Mouse (Mus musculus): ENCODE data around the gene Taf1b.
"Not testable (repeated sequence)": the region's sequence is repeated elsewhere in the genome, so short reads cannot be mapped to it uniquely, and the experiment has no call there.

The Taf1b gene

DNA sequence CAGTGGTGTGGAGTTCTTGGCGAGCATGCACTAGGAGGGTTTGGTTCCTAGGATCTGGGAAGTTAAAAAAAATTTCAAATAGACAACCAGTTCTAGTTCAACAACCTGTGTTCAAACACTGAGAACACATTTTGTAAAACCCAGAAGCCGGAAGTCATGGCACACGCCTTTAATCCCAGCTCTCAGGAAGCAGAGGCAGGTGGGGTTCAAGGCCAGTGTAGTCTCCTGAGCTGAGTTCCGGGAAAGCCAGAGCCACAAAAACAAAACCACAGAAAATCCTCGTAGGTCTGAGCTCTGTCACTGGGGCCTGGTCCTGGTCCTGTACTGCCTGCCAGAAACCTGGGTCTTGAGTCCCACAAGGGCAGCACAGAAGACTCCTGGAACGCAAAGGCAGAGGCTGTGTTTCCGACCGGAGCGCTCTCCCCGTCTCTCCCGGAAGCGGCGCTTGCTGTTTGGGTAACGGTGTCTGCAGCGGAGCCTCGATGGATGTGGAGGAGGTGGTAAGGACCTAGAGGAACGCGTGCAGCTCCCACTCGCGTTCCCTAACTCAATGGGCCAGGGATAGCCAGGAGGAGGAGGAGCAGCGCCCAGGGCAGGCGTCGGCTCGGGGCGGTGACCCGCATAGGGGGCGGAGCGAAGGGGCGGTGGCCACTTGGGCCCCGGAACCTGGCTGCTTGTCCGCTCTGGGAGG lies at the start of gene Taf1b:
TSS of gene Taf1b (plus strand) at position 210 of the 691 bp plus-strand sequence.
- peak; percentile 63 to 77 for DNase-seq (ENCODE audit: low spot score in 2 of 2)

DNA sequence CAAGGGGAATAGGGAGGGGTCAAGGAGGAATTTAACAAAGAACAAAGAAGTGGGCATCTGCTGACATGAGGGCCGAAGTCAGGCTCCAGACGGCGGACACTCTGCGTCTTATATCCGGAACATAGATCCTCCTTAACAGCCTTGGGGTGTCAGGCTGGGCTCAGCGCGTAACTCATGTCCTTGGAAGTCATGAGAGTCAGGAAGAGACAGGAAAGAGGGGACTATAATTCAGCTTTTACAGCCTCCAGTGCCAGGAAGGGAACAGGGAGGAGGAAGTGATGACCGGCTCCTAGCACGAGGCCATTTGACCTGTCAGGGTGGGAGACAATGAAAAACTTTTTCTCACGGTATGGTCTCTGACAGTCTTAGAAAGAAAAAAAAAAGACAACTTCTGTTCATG lies 37.8 kb upstream of the Taf1b start:
- DNase-seq (ENCODE audit: low spot score in 2 of 2): no peak

DNA sequence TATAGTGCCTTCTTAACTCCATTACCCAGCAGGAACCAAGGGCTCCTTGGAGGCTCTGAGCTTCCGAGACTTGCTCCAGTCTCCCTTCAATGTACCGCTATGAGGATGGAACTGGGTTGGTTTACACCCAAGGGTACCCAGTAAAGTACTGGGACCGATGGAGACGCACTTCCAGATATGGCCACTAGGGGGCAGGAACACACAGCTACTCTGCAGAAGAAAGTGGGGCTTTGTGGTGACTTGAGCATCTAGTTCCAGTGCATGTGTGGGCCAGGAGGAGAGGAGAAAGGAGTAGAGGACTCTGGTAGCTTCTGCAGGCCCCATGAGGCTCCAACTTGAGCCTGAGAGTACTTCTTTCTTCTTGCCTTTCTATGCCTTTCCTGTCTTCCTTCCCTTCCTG lies 36.0 kb upstream of the Taf1b start:
- DNase-seq (ENCODE audit: low spot score in 2 of 2): not testable (repeated sequence)

DNA sequence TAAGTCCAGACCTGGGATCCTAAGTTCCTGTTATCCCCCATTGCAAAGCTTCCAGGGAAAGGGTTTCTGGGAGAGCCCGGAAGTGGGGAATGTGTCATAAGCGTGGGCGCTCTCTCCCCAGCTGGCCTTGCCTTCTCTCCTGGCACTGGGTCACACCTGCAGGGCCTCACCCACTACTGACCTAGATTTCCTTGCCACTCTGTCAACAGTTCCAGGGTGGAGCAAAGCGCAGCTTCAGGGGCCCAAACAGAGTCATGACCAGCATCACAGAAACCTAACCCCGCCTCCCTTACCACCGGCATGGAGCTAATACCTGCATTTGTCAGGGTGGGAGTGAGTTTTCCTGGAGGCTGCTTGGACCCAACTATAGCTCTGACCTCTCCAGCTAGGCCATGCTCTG lies 34.7 kb upstream of the Taf1b start:
- not testable (repeated sequence) for DNase-seq (ENCODE audit: low spot score in 2 of 2)

DNA sequence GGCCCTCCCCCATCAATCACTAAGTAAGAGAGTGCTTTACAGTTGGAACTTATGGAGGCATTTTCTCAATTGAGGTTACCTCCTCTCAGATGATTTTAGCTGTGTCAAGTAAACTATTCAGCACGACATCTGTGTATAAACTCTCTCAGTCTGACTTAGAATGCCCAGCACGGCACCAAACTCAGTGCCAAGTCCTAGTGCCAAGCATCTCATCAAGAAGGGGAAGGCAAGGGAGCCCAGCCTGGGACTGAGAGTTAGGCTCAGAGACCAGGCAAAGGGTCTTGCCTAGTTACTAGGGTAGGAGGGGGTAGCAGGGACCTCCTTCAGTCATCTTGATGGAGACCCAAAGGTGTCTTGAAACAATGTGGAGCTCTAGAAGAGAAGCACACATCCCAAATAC lies 29.2 kb upstream of the Taf1b start:
- DNase-seq (ENCODE audit: low spot score in 2 of 2): no peak

DNA sequence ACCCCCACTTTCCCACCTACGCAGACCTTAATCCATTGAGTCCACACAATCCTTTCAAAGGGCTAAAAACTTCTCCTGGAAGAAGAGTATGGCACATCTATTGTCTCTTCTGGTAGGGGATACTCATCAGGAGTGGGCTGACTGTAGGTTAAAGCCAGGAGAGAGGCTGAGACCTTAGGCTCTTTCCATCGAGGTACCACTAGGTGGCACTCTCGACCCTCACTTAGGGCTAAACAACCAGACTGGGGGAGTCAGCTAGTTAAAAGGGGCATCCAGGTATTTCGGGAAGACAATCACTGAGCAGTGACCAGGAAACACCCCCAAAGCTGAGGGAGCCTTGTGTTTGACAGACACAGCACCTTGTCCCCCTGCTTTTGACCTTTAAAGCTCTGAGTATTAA lies 27.2 kb upstream of the Taf1b start:
- DNase-seq (ENCODE audit: low spot score in 2 of 2): peak in 1 of 2 experiments; percentile 22

DNA sequence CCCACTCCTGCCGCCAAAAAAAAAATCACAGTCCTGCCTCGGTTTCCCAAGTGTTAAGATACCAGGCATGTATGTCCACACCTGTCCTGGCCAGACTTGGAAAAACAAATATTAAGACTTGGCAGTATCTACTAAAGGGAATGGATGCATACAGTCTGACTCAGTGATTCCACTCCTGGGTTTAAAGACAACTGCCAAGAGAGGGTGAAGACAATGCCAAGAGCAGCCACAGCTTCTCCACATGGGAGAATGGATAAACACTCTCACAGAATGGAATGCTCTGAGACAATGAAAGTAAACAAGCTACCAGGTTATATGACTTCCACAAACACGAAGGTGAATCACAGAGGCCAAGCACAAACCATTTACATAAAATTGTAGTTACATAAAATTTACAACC lies 24.9 kb upstream of the Taf1b start:
- DNase-seq (ENCODE audit: low spot score in 2 of 2): no peak

DNA sequence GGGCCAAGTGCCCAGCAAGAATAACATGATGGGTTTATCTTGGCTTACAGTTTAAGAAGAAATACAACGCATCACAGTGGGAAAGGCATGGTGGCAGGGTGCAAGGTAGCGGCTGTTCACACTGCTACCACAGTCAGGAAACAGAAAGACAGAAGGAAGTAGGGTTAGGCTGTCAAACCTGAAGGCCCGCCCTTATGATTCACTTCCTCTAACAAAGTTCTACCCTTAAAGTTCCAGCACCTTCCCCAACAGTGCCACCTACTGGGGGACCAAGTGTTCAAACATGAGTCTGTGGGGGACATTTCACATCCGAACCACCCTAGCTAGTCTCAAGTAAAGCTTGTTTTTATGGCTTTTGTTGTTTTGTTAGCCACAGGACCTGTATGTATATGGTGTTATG lies 13.2 kb upstream of the Taf1b start:
- DNase-seq (ENCODE audit: low spot score in 2 of 2): no peak

DNA sequence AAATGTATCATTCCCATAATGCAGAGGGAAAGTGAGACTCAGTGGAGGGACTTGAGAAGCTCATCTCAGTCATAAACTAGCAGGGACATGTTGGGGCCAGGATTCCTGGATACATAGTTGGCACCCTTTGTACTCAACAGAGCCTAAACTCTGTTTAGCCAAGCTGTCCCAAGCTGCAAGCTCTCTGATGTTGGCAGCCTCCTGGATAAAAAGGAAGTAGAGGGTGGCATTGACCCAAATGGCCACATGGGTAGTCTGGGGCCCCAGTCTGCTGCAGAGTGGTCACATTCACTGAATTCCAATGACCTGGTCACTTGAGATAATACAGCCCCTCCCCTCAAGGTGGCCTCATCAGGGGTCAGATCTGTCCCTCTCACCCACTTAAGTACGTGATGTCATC lies 11.3 kb upstream of the Taf1b start:
- DNase-seq (ENCODE audit: low spot score in 2 of 2): no peak

DNA sequence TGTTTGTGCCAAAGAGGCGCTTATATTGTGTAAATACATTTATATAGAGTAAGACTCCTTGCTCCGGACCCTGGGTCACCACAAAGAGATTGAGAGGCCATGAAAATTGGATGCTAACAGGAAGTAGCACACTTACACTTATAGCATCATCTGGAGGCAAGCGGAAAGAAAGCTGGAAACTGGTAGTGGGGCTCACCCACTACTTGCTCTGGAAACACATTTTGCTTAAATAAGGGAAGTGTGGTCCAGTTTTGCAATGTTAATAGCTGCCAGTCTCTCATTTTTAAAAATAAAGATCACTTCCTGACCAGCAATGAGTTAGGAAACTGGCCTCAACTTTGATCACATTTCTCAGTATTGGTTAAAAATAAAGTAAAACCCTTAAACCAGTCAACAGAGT lies 5.7 kb upstream of the Taf1b start:
- not testable (repeated sequence) for DNase-seq (ENCODE audit: low spot score in 2 of 2)

DNA sequence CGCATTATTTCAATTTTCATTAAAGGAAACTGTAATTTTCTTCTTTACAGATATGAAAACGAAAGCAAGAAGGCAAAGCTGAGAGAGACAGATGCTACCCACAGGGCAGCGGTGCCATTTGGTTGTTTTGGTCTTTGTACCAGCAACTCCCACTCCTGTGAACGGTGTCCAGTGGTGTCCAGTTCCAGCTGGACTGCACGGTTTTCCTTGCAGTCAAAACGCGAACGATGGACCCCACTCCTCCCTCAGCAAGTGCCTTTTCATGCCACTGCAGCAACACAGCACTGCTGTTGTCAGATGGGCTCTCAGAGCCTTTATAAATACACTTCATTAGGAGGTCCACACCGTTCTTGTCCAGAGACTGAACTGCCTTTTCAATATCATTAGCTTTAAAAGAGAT lies 5.1 kb upstream of the Taf1b start:
- DNase-seq (ENCODE audit: low spot score in 2 of 2): no peak

DNA sequence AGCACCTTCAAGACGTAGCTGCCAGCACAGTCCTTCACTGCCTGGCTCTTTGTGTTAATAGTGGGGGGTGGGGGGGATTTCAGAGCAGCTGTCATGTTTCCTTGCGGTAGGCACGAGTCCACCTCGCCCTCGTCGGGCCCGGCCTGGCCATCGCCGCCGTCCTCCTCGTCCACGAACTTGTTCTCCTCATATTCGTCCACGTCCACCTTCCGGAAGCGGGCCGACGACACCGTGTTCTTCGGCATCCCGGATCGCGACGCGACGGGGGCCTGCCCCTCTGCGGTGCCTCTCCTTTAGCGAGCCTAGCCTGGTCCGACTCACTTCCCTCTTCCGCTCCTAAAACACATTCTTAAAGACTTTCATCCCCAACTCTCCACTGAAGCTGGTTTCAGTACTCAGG lies 4.7 kb upstream of the Taf1b start:
- no peak for DNase-seq (ENCODE audit: low spot score in 2 of 2)

DNA sequence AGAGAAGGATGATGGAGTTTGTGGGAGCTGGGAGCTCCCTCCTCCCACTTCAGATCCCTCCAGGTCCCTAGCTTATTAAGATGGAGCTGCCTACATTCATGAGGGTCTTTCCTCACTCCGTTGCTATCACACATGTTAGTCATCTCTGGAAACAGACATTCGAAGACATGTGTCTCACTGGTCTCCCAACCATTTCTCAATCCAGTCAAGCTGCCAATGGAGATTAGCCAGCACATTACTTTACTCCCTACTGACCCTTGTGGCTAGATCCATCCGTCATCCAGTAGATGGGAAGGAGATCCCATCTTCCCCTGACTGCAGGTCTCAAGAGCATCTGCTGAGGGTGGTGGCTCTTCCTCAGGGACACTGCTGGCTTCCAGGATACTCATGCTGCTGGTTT lies 3.4 kb upstream of the Taf1b start:
- DNase-seq (ENCODE audit: low spot score in 2 of 2): not testable (repeated sequence)

DNA sequence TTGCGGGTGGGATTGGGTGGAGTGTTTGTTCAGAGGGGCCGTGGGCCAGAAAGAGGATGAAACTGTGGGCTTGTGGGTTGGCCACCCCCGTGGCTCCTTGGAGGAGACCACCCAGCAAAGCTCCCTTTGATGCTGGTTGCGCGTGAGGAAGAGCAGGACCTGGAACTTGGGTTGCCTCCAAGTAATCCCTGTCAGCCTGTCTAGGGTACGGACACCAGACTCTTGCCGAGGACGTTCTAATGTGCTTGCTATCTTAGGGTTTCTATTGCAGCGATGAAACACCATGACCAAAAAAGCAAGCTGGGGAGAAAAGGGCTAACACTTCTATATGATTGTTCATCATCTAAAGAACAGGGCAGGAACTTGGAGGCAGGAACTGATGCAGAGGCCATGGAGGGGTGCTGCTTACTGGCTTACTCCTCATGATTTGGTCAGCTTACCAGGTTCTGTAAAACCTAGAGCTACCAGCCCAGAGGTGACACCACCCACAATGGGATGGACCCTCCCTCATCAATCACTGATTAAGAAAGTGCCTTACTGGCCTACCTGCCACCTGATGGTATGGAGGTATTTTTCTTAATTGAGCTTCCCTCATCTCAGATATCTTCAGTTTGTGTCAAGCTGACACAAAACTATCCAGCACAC lies 804 bp downstream of the Taf1b start:
- not testable (repeated sequence) for DNase-seq (ENCODE audit: low spot score in 2 of 2)

DNA sequence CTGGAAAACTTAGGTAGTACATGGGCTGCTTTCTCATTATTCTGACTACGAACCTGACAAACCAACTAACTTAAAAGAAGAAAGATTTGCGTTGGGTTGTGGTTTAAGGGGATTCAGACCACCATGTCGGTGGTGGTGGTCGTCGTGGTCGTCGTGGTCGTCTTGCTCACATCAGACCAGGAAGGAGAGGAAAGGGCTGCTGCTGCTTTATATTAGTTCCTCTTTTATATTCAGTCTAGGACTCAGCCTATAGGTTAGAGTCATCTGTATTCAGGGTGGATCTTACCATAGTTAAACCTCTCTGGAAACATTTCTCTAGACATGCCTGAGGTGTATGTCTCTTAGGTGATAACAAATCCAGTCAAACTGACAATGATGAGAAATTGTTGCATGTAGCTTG lies 19.0 kb downstream of the Taf1b start:
- DNase-seq (ENCODE audit: low spot score in 2 of 2): no peak

DNA sequence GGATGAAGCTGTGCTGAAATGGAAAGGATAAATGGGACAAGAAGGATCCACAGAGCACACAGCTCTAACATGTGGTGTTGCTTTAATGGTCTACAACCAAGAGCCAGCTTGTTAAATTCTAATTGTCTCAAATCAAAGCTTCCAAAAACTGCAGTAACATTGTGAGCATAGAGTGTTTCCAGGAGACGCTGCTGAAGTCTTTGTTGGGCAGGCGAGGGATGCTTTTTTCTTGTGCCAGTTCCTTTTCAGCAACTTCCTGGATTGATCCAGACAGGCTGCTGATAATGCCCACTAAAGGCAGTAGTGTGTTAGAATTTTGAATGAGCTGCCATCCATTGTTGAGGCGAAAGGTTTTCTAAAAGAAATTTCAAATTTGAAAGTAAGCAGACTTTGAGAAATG lies 22.9 kb downstream of the Taf1b start:
- DNase-seq (ENCODE audit: low spot score in 2 of 2): no peak

DNA sequence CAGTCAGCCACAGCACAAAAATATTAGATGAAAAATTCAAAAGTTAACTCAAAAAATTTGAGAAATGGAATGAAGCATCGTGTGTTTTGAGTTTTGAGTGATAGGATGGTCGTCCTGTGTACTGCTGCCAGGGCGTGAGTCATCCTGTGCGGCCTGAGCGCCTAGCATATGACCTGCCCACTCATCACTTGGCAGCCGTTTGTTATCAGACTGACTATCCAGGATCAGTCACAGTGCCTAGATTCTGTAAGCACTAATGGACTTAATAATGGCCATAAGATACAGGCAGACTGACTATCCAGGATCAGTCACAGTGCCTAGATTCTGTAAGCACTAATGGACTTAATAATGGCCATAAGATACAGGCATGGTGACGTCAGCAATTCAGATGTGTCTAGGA lies 26.9 kb downstream of the Taf1b start:
- not testable (repeated sequence) for DNase-seq (ENCODE audit: low spot score in 2 of 2)

DNA sequence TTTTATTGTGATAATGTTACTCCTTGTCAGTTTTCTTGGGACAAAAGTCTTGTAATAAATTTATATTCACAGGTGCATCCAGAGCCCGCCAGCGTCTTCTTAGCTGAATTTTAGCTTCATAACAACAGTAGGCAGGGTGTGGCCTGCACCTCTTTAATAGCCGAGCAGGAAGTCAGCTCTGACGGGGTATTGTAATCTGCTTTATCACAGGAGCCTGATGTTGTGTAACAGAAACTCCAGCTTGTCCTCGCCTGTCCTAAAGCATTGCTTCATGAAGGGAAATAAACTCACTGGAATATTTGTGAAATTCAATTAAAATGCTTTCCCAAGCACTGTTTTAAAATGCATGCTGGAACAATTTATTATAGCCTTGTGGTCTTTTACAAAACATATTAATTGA lies 38.2 kb downstream of the Taf1b start:
- DNase-seq (ENCODE audit: low spot score in 2 of 2): no peak

DNA sequence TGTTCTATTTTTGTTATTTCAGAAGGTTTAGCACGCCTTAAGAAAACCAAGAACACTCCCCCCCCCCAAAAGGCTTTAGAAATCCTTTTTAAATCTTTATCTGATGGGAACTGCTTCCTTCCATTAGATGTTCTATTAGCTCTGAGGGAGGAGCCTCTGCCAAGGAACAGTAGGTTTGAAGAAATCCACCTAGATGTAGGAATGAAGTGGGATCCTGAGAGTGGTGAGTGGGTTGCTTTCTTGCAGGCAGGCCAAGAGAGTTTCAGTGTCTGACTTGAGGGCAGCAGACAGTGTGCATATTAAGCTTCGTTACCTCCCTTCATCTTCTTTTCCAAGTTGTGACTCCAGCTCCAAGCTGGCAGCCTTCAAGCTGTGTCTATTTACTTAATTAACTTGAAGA lies 39.0 kb downstream of the Taf1b start:
- no peak for DNase-seq (ENCODE audit: low spot score in 2 of 2)

DNA sequence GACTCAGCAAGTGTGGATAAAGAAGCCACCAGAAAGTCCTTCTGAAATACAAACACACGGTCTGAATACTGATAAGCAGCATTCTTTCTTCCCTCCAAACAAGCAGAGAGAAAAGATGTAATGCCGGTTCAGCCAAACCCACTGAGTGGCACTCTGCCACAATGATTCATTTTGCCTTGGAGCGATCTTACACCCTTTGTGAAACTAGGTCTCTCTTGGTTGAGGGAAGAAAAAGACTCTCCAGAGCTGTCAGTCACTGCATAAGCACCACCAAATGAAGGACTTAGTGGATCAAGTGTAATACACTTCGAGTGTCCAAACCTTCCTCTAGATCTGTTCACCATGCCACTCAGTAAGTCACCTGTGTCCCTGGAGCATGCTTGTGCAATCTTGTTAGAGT lies 39.8 kb downstream of the Taf1b start:
- no peak for DNase-seq (ENCODE audit: low spot score in 2 of 2)

DNA sequence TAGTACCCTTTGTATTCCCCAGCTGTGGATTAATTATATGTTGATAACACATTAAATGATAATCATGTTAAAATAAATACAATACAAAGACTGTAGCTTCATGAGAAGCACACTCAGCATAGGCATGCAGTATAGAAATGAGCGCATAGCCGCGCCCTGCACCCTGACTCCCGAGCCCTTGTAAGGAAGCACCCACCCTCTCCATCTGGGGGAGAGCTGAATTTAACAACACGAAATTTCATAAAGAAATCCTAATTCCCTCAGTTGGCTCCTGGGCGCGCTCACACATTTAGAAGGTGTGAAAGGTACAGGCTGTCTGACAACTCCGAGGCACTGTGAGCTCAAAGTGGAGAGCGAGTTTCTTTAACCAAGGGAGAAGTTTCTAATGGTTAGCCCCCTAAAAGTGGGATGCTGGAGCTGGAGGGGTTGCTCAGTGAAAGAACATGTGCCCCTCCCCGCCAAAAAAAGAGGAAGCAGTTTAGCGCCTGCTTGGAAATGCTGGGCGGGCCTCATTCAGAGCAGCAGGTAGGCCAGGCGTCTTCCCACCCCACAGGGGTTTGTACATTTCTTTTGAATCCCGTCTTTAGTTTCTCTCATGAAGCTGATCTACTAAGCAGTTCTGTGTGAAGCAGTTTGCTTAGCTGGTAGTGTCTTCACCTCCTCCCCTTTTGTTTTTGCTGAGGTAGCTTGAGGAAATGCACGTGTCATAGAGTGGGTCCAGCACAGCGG lies 43.4 kb downstream of the Taf1b start:
- no peak for DNase-seq (ENCODE audit: low spot score in 2 of 2)

DNA sequence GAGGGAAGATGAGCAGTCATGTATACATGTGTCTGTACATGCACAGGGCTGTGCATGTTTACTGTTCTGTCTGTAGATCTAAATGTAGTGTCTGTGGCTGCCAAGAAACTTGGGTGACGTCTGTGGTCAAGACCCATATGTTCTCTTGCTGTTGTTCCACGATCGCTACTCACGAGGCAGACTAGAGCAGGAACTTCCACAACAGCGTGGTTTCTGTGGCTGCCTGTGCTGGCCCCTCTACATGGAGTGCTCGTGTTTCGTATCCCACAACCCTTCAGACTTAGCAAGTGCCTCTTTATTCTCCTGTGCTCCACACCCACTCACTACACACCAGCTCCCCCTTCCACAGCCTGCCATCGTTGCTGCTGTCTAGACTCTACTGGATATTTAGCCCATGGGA lies 49.5 kb downstream of the Taf1b start:
- no peak for DNase-seq (ENCODE audit: low spot score in 2 of 2)

DNA sequence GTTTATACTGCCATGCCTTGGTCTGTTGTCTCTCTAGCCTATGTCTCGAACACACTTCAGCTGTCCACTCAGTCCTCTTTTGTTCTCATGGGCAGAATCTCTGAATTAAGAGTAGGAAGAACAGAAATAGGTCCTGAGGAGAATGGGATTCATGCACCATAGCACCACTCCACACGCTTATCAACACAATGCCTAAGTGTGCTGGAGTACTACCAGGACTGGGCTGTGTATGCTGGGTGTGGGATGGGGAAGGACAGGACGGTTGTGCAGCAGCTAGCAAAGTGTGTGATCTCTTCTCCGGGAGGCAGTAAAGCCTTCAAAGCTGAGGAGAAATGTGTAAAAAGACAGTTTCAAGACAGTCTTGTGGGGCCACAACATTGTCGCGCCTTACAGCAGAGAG lies 50.7 kb downstream of the Taf1b start:
- DNase-seq (ENCODE audit: low spot score in 2 of 2): no peak
